Mouse (Mus musculus) gastrocnemius, adult 8-10 months (tissue): ENCODE data around the gene Bclaf1. TPM values are rescaled to one million over a fixed set of nuclear protein-coding genes. Genes with fewer than 3 reads are reported as not detected.

Source experiments
- microRNA-seq: library from miRNA; unstranded; fragments of <30 nt; microRNA quantifications from one replicate; pipeline ENCODE4 v1.2.0, GENCODE M21; 2022
- total RNA-seq, 4 experiments: library from RNA; stranded (reverse); gene quantifications; 2 replicates each; pipeline ENCODE4 v1.2.4; 2022

Bclaf1 gene
- total RNA-seq, 4 experiments from 2014 or later = 37.3 to 45.8 (median 40.8) TPM

Small RNA genes within 50 kb of the gene (microRNA-seq; reads per million reads assigned to microRNA genes)
- not detected for gene Mir6413

Other genes with a start within 250 kb of the Bclaf1 start
- 1 to 10 TPM; 3.0 to 6.3 (median 4.5) TPM for gene Map7, start 164.0 kb upstream of the Bclaf1 start, total RNA-seq
- not detected for gene Mtfr2, start 35.3 kb downstream of the Bclaf1 start, total RNA-seq